Mouse (Mus musculus) frontal cortex, postnatal 25 days (tissue): ENCODE results near the gene 4930564D02Rik.
A peak's percentile ranks its signal among the peaks of the same experiment; 100 is the strongest.

Experiments
- DNase-seq, 2 experiments: peaks; one replicate each; pipeline ENCODE4 v3.0.0; 2022; ENCODE audit warnings: low spot score in 2 of 2

Gene 4930564D02Rik

GRCm38 (mm10) chr3:105058627-105059513 lies 7.8 kb upstream of the 4930564D02Rik start:
- DNase-seq: peak; percentile 74 to 88

- DNase-seq: no peak
These were observed 6.7 kb upstream of the 4930564D02Rik start for GRCm38 (mm10) chr3:105059911-105060310.

- no peak for DNase-seq
These were observed 5.7 kb upstream of the 4930564D02Rik start for GRCm38 (mm10) chr3:105060992-105061391.

GRCm38 (mm10) chr3:105061496-105061895 lies 5.1 kb upstream of the 4930564D02Rik start:
- DNase-seq: no peak

- no peak for DNase-seq
These were observed 4.7 kb upstream of the 4930564D02Rik start for GRCm38 (mm10) chr3:105061991-105062390.

GRCm38 (mm10) chr3:105062676-105063075 lies 4.0 kb upstream of the 4930564D02Rik start:
- no peak for DNase-seq

GRCm38 (mm10) chr3:105070553-105070952 lies 3.9 kb downstream of the 4930564D02Rik start:
- DNase-seq: no peak

- DNase-seq: no peak
These were observed 4.6 kb downstream of the 4930564D02Rik start for GRCm38 (mm10) chr3:105071251-105071650.

- no peak for DNase-seq
These were observed 5.9 kb downstream of the 4930564D02Rik start for GRCm38 (mm10) chr3:105072536-105072935.

GRCm38 (mm10) chr3:105075796-105076195 lies 9.2 kb downstream of the 4930564D02Rik start:
- no peak for DNase-seq

GRCm38 (mm10) chr3:105078231-105078826 lies 11.7 kb downstream of the 4930564D02Rik start:
- peak; percentile 47 to 75 for DNase-seq

GRCm38 (mm10) chr3:105087344-105087743 lies 20.7 kb downstream of the 4930564D02Rik start:
- no peak for DNase-seq

- DNase-seq: no peak
These were observed 22.0 kb downstream of the 4930564D02Rik start for GRCm38 (mm10) chr3:105088638-105089037.

- no peak for DNase-seq
These were observed 23.5 kb downstream of the 4930564D02Rik start for GRCm38 (mm10) chr3:105090147-105090546.

- peak; percentile 25 to 39 for DNase-seq
These were observed 24.3 kb downstream of the 4930564D02Rik start for GRCm38 (mm10) chr3:105090981-105091380.

GRCm38 (mm10) chr3:105092721-105093505 lies 26.3 kb downstream of the 4930564D02Rik start:
- DNase-seq: no peak

GRCm38 (mm10) chr3:105094448-105094847 lies 27.8 kb downstream of the 4930564D02Rik start:
- DNase-seq: no peak

GRCm38 (mm10) chr3:105095026-105095425 lies 28.4 kb downstream of the 4930564D02Rik start:
- DNase-seq: no peak

- DNase-seq: no peak
These were observed 30.9 kb downstream of the 4930564D02Rik start for GRCm38 (mm10) chr3:105097581-105097980.

GRCm38 (mm10) chr3:105099526-105100269 lies 33.1 kb downstream of the 4930564D02Rik start:
- DNase-seq: no peak

GRCm38 (mm10) chr3:105100270-105100589 lies 33.6 kb downstream of the 4930564D02Rik start:
- no peak for DNase-seq

GRCm38 (mm10) chr3:105105827-105106226 lies 39.2 kb downstream of the 4930564D02Rik start:
- no peak for DNase-seq
